Mouse (Mus musculus) ovary, adult 10 weeks (tissue): ENCODE data around the gene Mttp. TPM values are rescaled to one million over a fixed set of nuclear protein-coding genes. Genes with fewer than 3 reads are reported as not detected.

Experiments
- polyA plus RNA-seq: library from polyadenylated mRNA; stranded (reverse); fragments of 350-450 nt; fragmentation: Illumina TruSeq; extraction: RNeasy Lipid Tissue Mini Kit (QIAGEN cat#74804); gene quantifications from one replicate; pipeline ENCODE4 v1.2.3, GENCODE M21; 2014

Mttp gene
- polyA plus RNA-seq: 7.2 TPM

GRCm38 (mm10) chr3:138144642-138145171 is at the start of gene Mttp:
TSS of gene Mttp (minus strand) at chr3:138144968.

GRCm38 (mm10) chr3:138193683-138194302 is 49.0 kb upstream of the Mttp start, which contains the start of gene 4930579F01Rik:
TSS of gene 4930579F01Rik (minus strand) at chr3:138193825.

GRCm38 (mm10) chr3:138143315-138144059 is 1.3 kb downstream of the Mttp start, which contains the start of gene Trmt10a:
TSS of gene Trmt10a (plus strand) at chr3:138143448.

GRCm38 (mm10) chr3:138067288-138067687 is 77.5 kb downstream of the Mttp start, which contains the start of gene Gm5105:
TSS of gene Gm5105 (minus strand) at chr3:138067388.

GRCm38 (mm10) chr3:138064732-138065645 is 79.8 kb downstream of the Mttp start, which contains the start of gene 1110002E22Rik:
TSS of gene 1110002E22Rik (plus strand) at chr3:138065052.

Other genes with a start within 250 kb of the Mttp start
- 49.7 TPM for gene Lamtor3, start 226.5 kb downstream of the Mttp start, polyA plus RNA-seq
- gene Dapp1, start 163.4 kb downstream of the Mttp start, polyA plus RNA-seq: 16.2 TPM
- 1.00 TPM for gene 1110002E22Rik, start 79.9 kb downstream of the Mttp start, polyA plus RNA-seq
- not detected for gene Gm5105, start 77.6 kb downstream of the Mttp start, polyA plus RNA-seq
- gene Trmt10a, start 1.5 kb downstream of the Mttp start, polyA plus RNA-seq: 11.4 TPM
- gene 4930579F01Rik, start 48.9 kb upstream of the Mttp start, polyA plus RNA-seq: not detected
- 2.6 TPM for gene Adh7, start 72.8 kb upstream of the Mttp start, polyA plus RNA-seq
- 79.7 TPM for gene Adh1, start 116.0 kb upstream of the Mttp start, polyA plus RNA-seq
- gene Adh6a, start 168.3 kb upstream of the Mttp start, polyA plus RNA-seq: not detected
- gene Adh6b, start 196.8 kb upstream of the Mttp start, polyA plus RNA-seq: not detected